Mouse (Mus musculus): ENCODE results near the gene Tirap.
A peak's percentile ranks its signal among the peaks of the same experiment; 100 is the strongest.
"Not testable (repeated sequence)": the region's sequence is repeated elsewhere in the genome, so short reads cannot be mapped to it uniquely, and the experiment has no call there.

Tirap gene

DNA sequence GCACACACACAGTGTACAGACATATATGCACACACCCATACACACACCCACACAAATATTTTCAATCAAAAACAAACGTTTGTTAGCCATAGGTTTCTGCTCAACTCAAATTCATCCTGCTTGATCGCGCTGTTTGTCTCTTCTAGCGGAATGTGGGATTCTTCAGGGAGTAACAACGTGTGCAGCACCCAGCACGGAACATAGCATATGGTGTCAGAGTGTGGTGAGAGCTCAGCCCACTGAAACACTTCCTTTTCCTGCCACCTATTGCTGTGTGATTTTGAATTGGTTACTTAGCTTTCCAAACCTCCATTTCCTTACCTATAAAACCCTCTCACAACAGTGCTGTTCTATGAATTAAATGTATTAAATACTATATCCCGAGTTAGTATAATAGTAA is 30.0 kb downstream of the Tirap start:
- DNase-seq (ENCODE audit: low read depth, low spot score) = no peak
- H3K36me3 ChIP-seq (ENCODE audit: control insufficient read depth, insufficient read depth, low read length, poor library complexity, severe bottlenecking) = peaks cover 6% of the 10 kb centered on the region; the same call in 1 of the 2 replicates
- no peaks in the 10 kb centered on the region for H3K27me3 ChIP-seq (ENCODE audit: control insufficient read depth, insufficient read depth, low read length, poor library complexity, severe bottlenecking)

GRCm38 (mm10) chr9:35166798-35167635 is 33.1 kb downstream of the Tirap start:
- Histone ChIP-seq H3K36me3 (ENCODE audit: control insufficient read depth, insufficient read depth, low read length, poor library complexity, severe bottlenecking) (peaks cover 8% of the 10 kb centered on the region; the same call in 1 of the 2 replicates), H3K27me3 (ENCODE audit: control insufficient read depth, insufficient read depth, low read length, poor library complexity, severe bottlenecking) (no peaks in the 10 kb centered on the region)
- no peak for DNase-seq (ENCODE audit: low read depth, low spot score)

GRCm38 (mm10) chr9:35166144-35166797 is 33.8 kb downstream of the Tirap start:
- Histone ChIP-seq H3K36me3 (ENCODE audit: control insufficient read depth, insufficient read depth, low read length, poor library complexity, severe bottlenecking) (peaks cover 8% of the 10 kb centered on the region; the same call in 1 of the 2 replicates), H3K27me3 (ENCODE audit: control insufficient read depth, insufficient read depth, low read length, poor library complexity, severe bottlenecking) (no peaks in the 10 kb centered on the region)
- peak; percentile 33 for DNase-seq (ENCODE audit: low read depth, low spot score)

GRCm38 (mm10) chr9:35164142-35164874 is 35.8 kb downstream of the Tirap start:
- Histone ChIP-seq H3K27me3 (ENCODE audit: control insufficient read depth, insufficient read depth, low read length, poor library complexity, severe bottlenecking) (no peaks in the 10 kb centered on the region), H3K36me3 (ENCODE audit: control insufficient read depth, insufficient read depth, low read length, poor library complexity, severe bottlenecking) (peaks cover 3% of the 10 kb centered on the region; the same call in 1 of the 2 replicates)
- DNase-seq (ENCODE audit: low read depth, low spot score) = no peak

DNA sequence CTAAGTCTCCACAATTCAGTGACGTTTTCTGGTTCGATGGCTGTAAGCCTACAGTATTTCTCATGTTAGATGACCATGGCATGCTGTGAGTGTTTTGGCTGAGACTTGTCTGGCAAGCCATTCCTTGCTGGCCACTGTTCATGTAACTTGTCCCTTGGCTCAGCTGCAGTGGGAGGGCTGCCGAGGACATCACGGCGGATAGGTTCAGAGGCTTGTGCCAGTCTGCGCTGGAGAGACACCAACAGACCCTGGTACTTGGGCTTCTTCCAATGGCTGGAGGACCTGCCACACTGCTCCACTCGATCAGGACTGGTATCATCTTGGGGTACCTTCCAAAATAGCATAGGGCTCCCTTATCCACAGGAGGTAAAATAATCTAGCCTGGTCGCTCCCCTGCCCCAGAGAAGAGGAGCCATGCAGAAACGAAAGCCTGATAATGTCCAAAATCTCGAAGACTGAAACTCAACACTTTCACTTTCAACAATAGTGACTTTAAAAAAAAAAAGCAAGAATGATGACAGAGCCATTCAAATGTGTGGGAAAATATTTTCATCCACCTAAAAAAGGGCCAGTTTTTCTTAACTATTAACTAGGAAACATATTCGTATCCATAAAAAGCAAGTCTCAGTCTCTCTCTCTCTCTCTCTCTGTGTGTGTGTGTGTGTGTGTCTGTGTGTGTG is 36.9 kb downstream of the Tirap start:
- H3K36me3 ChIP-seq (ENCODE audit: control insufficient read depth, insufficient read depth, low read length, poor library complexity, severe bottlenecking) = peaks cover 3% of the 10 kb centered on the region; the same call in 1 of the 2 replicates
- DNase-seq (ENCODE audit: low read depth, low spot score) = no peak
- no peaks in the 10 kb centered on the region for H3K27me3 ChIP-seq (ENCODE audit: control insufficient read depth, insufficient read depth, low read length, poor library complexity, severe bottlenecking)

DNA sequence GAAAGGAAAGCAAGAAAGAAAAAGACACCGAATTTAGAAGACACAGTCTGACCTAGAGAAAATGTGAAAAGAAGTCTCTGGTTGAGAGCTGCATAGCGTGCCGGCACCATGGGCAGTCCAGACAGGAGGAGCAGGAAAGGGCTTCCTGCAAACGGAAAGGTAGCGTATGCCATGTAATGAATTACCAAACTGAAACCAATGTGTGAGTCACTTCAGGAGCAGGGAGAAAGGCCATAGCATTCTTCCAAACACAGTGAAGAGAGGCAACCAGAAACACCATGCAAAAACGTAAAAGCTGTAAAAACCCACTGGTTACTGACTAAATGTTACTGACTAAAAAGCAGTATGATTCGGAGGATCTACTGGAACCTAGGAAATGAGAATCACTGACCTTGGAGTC is 38.4 kb downstream of the Tirap start:
- H3K36me3 ChIP-seq (ENCODE audit: control insufficient read depth, insufficient read depth, low read length, poor library complexity, severe bottlenecking) = peaks cover 1% of the 10 kb centered on the region; the same call in 1 of the 2 replicates
- no peak for DNase-seq (ENCODE audit: low read depth, low spot score)
- no peaks in the 10 kb centered on the region for H3K27me3 ChIP-seq (ENCODE audit: control insufficient read depth, insufficient read depth, low read length, poor library complexity, severe bottlenecking)

GRCm38 (mm10) chr9:35160662-35161061 is 39.4 kb downstream of the Tirap start:
- Histone ChIP-seq H3K27me3 (ENCODE audit: control insufficient read depth, insufficient read depth, low read length, poor library complexity, severe bottlenecking) (no peaks in the 10 kb centered on the region), H3K36me3 (ENCODE audit: control insufficient read depth, insufficient read depth, low read length, poor library complexity, severe bottlenecking) (peaks cover 1% of the 10 kb centered on the region; the same call in 1 of the 2 replicates)
- no peak for DNase-seq (ENCODE audit: low read depth, low spot score)

- H3K27me3 ChIP-seq (ENCODE audit: control insufficient read depth, insufficient read depth, low read length, poor library complexity, severe bottlenecking) = no peaks in the 10 kb centered on the region
- no peaks in the 10 kb centered on the region for H3K36me3 ChIP-seq (ENCODE audit: control insufficient read depth, insufficient read depth, low read length, poor library complexity, severe bottlenecking)
- DNase-seq (ENCODE audit: low read depth, low spot score) = no peak
These were observed 41.6 kb downstream of the Tirap start for GRCm38 (mm10) chr9:35158477-35158876.

DNA sequence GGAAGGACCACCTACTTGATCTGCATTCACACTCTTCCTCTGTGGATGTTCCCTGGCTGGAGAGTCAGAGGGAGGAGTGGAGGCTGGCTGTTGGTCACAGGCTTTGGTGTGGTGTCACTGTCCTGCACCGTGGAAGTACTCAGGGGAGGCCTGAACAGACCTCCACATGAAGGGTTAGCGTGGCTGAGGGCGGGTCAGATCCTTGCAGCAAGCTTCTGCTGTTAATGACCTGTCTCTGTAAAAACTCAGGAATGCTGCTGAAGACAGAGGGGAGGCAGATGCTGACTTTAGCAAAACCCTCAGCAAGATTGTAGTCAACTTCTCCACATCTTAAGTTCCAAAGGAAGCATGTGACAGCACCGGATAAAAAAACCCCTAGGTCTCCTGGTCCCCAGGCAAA is 43.2 kb downstream of the Tirap start:
- no peak for DNase-seq (ENCODE audit: low read depth, low spot score)
- no peaks in the 10 kb centered on the region for H3K36me3 ChIP-seq (ENCODE audit: control insufficient read depth, insufficient read depth, low read length, poor library complexity, severe bottlenecking)
- no peaks in the 10 kb centered on the region for H3K27me3 ChIP-seq (ENCODE audit: control insufficient read depth, insufficient read depth, low read length, poor library complexity, severe bottlenecking)

DNA sequence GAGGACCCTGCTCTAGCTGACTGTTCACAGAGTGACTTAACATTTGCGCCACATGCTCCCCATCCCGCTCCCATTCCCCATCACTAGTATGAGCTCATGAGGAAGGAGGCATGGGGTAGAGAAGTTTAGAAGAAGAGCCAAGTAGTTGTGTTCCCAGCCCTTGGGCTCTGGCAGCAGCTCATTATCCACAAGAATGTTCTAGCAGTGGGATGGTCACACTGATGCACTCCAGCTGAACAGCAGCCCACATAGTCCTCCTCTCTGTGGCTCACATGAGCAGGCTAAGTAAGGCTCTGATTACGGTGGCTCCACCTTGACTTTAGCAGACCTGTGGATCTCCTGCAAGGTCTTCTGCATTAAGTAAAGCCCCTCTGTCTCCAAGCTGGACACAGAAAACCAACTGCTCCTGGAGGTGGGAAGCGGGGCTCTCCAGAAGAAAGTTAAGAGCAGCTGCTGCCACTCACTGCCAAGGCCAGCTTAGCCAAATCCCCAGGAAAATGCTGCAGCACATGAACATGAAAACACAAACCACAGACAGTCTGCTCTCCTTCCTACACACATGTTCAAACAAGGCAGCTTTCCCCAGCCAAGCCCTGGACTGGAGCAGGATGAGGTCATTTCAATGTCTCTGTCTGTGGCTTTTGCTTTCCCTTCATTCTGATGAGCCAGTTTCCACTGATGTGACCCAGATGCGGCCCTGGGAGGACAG is 43.9 kb downstream of the Tirap start:
- DNase-seq (ENCODE audit: low read depth, low spot score) = no peak
- no peaks in the 10 kb centered on the region for H3K27me3 ChIP-seq (ENCODE audit: control insufficient read depth, insufficient read depth, low read length, poor library complexity, severe bottlenecking)
- no peaks in the 10 kb centered on the region for H3K36me3 ChIP-seq (ENCODE audit: control insufficient read depth, insufficient read depth, low read length, poor library complexity, severe bottlenecking)

DNA sequence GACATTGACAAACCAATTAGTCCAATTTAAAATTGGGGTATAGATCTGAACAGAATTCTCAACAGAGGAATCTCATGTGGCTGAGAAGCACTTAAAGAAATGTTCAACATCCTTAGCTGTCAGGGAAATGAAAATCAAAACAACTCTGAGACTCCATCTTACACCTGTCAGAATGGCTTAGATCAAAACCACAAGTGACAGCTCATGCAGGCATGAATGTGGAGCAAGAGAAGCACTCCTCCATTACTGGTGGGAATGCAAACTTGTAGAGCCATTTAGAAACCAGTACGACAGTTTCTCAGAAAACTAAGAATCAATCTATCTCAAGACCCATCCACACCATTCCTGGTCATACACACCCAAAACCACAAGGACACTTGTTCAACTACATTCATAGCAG is 47.2 kb downstream of the Tirap start:
- DNase-seq (ENCODE audit: low read depth, low spot score) = no peak
- H3K27me3 ChIP-seq (ENCODE audit: control insufficient read depth, insufficient read depth, low read length, poor library complexity, severe bottlenecking) = no peaks in the 10 kb centered on the region
- H3K36me3 ChIP-seq (ENCODE audit: control insufficient read depth, insufficient read depth, low read length, poor library complexity, severe bottlenecking) = no peaks in the 10 kb centered on the region

- H3K36me3 ChIP-seq (ENCODE audit: control insufficient read depth, insufficient read depth, low read length, poor library complexity, severe bottlenecking); H3K27me3 ChIP-seq (ENCODE audit: control insufficient read depth, insufficient read depth, low read length, poor library complexity, severe bottlenecking); DNase-seq (ENCODE audit: low read depth, low spot score): not testable (repeated sequence)
These were observed 51.3 kb downstream of the Tirap start for GRCm38 (mm10) chr9:35148822-35149221.

DNA sequence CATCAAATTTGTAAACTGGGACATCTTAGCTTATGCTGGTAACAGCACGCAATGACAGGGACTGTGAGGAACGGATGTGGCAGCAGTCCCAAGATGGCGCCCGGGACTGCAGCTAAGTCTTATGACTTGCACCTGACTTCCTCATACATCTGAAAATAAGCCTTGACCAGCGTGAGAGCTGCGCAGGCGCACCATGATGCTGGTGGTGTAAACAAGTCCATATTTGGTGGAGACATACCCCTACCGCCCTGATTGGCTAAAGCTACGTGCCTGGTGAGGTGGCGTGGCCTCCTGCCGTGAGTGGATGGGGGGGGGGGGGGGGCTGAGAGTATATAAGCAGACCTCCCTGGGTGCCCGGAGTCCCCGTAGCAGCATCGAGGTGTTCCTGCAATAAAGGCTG is 52.8 kb downstream of the Tirap start:
- H3K27me3 ChIP-seq (ENCODE audit: control insufficient read depth, insufficient read depth, low read length, poor library complexity, severe bottlenecking); H3K36me3 ChIP-seq (ENCODE audit: control insufficient read depth, insufficient read depth, low read length, poor library complexity, severe bottlenecking); DNase-seq (ENCODE audit: low read depth, low spot score): not testable (repeated sequence)

DNA sequence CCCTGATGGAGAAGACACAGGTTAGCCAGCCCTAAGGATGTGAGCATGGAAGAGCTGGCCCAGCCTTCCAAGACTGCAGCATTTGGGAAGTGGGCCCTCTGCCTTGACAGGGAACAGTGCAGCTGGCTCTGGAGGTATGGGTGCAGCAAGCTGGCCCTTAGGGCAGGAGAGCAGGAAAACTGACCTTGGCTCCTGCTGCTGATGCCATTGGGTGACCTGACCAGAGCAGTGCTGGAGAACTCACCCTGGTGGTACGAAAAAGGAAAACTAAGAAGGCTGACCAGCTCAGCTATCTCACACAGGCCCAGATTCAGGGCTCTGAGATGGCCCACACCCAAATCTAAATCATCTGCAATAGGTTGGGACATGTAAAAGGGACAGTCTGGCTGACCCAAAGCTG is 54.3 kb downstream of the Tirap start:
- no peak for DNase-seq (ENCODE audit: low read depth, low spot score)
- Histone ChIP-seq H3K36me3 (ENCODE audit: control insufficient read depth, insufficient read depth, low read length, poor library complexity, severe bottlenecking) (no peaks in the 10 kb centered on the region; the same call in 1 of the 2 replicates), H3K27me3 (ENCODE audit: control insufficient read depth, insufficient read depth, low read length, poor library complexity, severe bottlenecking) (no peaks in the 10 kb centered on the region)

Measured in splenic B cell, adult 2 months (primary cell).